Mouse (Mus musculus) hindbrain, postnatal 0 days (tissue): Measurements from ENCODE around the gene Stk19. TPM values are rescaled to one million over a fixed set of nuclear protein-coding genes. Genes with fewer than 3 reads are reported as not detected.
"Not testable (repeated sequence)": the region's sequence is repeated elsewhere in the genome, so short reads cannot be mapped to it uniquely, and the experiment has no call there.

ENCODE experiments used
- ATAC-seq: fragments of 200-750 bp; cut with Nextera tagmentation; 2 replicates; pipeline ENCODE4 v1.8.0; 2017; ENCODE audit warnings: mild to moderate bottlenecking, moderate TSS enrichment, moderate library complexity
- DNase-seq: peaks from one replicate; pipeline ENCODE4 v3.0.0-alpha.2; 2015; ENCODE audit warnings: low spot score
- H3K27ac ChIP-seq: fragments of 300-500 bp; sonication (generic); 2 replicates; pipeline ENCODE4 v1.5.1; 2014; ENCODE audit warnings: mild to moderate bottlenecking
- H3K27me3 ChIP-seq: fragments of 300-500 bp; sonication (generic); 2 replicates; pipeline ENCODE4 v1.6.1; 2014; ENCODE audit warnings: low read length, mixed read lengths; ENCODE audit not compliant: insufficient read depth
- H3K36me3 ChIP-seq: fragments of 300-500 bp; sonication (generic); 2 replicates; pipeline ENCODE4 v1.6.1; 2014; ENCODE audit warnings: low read length, mixed read lengths; ENCODE audit not compliant: insufficient read depth
- H3K4me1 ChIP-seq: fragments of 300-500 bp; sonication (generic); 2 replicates; pipeline ENCODE4 v1.6.1; 2014; ENCODE audit warnings: antibody characterized with exemption, low read length, mixed read lengths; ENCODE audit not compliant: insufficient read depth
- H3K4me2 ChIP-seq: fragments of 300-500 bp; sonication (generic); 2 replicates; pipeline ENCODE4 v1.6.1; 2014; ENCODE audit warnings: low read depth, mild to moderate bottlenecking, low read length, moderate library complexity, mixed read lengths
- H3K4me3 ChIP-seq: fragments of 300-500 bp; sonication (generic); 2 replicates; pipeline ENCODE4 v1.5.1; 2014; ENCODE audit warnings: low read length
- H3K9ac ChIP-seq: fragments of 300-500 bp; sonication (generic); replicated peaks from 2 replicates; pipeline ENCODE4 v1.6.1; 2014; ENCODE audit warnings: mild to moderate bottlenecking, low read length, moderate library complexity, mixed read lengths
- H3K9me3 ChIP-seq: fragments of 300-500 bp; sonication (generic); 2 replicates; pipeline ENCODE4 v1.6.1; 2016; ENCODE audit warnings: low read length, mixed read lengths
- CTCF ChIP-seq: IDR thresholded peaks from 2 replicates; pipeline ENCODE4 v1.5.1; 2016; ENCODE audit warnings: antibody characterized with exemption, control low read depth, low read depth
- WGBS: fragments of 180-500 bp; shearing (Covaris S2); extraction: QIAGEN DNeasy Blood & Tissue Kit; methylation state at CpG from one replicate; pipeline ENCODE4 v1.1.7; 2014; 5-methylcytosine and 5-hydroxymethylcytosine counted together
- polyA plus RNA-seq: library from polyadenylated mRNA; unstranded; fragments of >200 nt; fragmentation: Nextera tagmentation; extraction: Ambion mirVana; gene quantifications from 2 replicates; pipeline ENCODE4 v1.2.1, GENCODE M21; 2015
- total RNA-seq: library from RNA; depleted of rRNA; stranded (reverse); fragments of >200 nt; gene quantifications from 2 replicates; pipeline ENCODE4 v1.2.3, GENCODE M21; 2014

Gene Stk19
- total and polyA plus RNA-seq, 2 experiments from 2014 or later = 29.6 to 46.5 TPM

GRCm38 (mm10) chr17:34804871-34805562, 31.7 kb downstream of the Stk19 start:
- no peaks in the 10 kb centered on the region for H3K9me3 ChIP-seq
- no peaks in the 10 kb centered on the region for H3K27me3 ChIP-seq
- H3K4me2 ChIP-seq = no peak overlapping the region
- ATAC-seq = no peak
- no peaks in the 10 kb centered on the region for H3K4me1 ChIP-seq
- 74% methylated on average over 6 of the region's 6 CpGs for WGBS
- no peak overlapping the region for H3K27ac ChIP-seq
- peak; percentile 38 for TF ChIP-seq CTCF
- DNase-seq = no peak
- no peaks in the 10 kb centered on the region for H3K36me3 ChIP-seq
- H3K4me3 ChIP-seq = no peak overlapping the region
- H3K9ac ChIP-seq = no peak overlapping the region

- H3K4me2 ChIP-seq, H3K27me3 ChIP-seq, H3K4me3 ChIP-seq, H3K36me3 ChIP-seq, DNase-seq, H3K9me3 ChIP-seq, H3K27ac ChIP-seq, H3K9ac ChIP-seq, ATAC-seq, H3K4me1 ChIP-seq: not testable (repeated sequence)
- 90% methylated on average over 2 of the region's 6 CpGs for WGBS
Observed at GRCm38 (mm10) chr17:34804301-34804700, 32.4 kb downstream of the Stk19 start, which contains the start of gene Cyp21a1. Gene Cyp21a1, minus strand, starts transcription at chr17:34804561.

- ATAC-seq, H3K27me3 ChIP-seq, H3K9ac ChIP-seq, H3K9me3 ChIP-seq, H3K4me3 ChIP-seq, H3K4me2 ChIP-seq, H3K4me1 ChIP-seq, DNase-seq, H3K27ac ChIP-seq, H3K36me3 ChIP-seq: not testable (repeated sequence)
- WGBS = 91% methylated on average over 5 of the region's 6 CpGs
Observed at GRCm38 (mm10) chr17:34803367-34803766, 33.4 kb downstream of the Stk19 start.

- H3K27me3 ChIP-seq, ATAC-seq, H3K4me1 ChIP-seq, H3K4me3 ChIP-seq, H3K9me3 ChIP-seq, DNase-seq, H3K36me3 ChIP-seq, H3K27ac ChIP-seq, H3K9ac ChIP-seq, H3K4me2 ChIP-seq: not testable (repeated sequence)
- 85% methylated on average over 9 of the region's 9 CpGs for WGBS
Observed at GRCm38 (mm10) chr17:34802756-34803155, 34.0 kb downstream of the Stk19 start.

- H3K9me3 ChIP-seq, H3K4me1 ChIP-seq, H3K27ac ChIP-seq, H3K27me3 ChIP-seq, H3K9ac ChIP-seq, H3K4me2 ChIP-seq, H3K36me3 ChIP-seq, ATAC-seq, DNase-seq, H3K4me3 ChIP-seq: not testable (repeated sequence)
- WGBS = 90% methylated on average over 16 of the region's 16 CpGs
Observed at GRCm38 (mm10) chr17:34800781-34801305, 35.9 kb downstream of the Stk19 start.

- 90% methylated on average over 4 of the region's 4 CpGs for WGBS
- ATAC-seq (no peak), DNase-seq (no peak)
- no peaks in the 10 kb centered on the region for H3K4me1 ChIP-seq
- H3K36me3 ChIP-seq = no peaks in the 10 kb centered on the region
- no peak overlapping the region for H3K4me2 ChIP-seq
- no peaks in the 10 kb centered on the region for H3K9me3 ChIP-seq
- H3K27me3 ChIP-seq = no peaks in the 10 kb centered on the region
- H3K4me3 ChIP-seq = no peak overlapping the region
- no peak overlapping the region for H3K9ac ChIP-seq
- TF ChIP-seq CTCF = no peak
- no peak overlapping the region for H3K27ac ChIP-seq
Observed at GRCm38 (mm10) chr17:34799531-34799925, 37.2 kb downstream of the Stk19 start.

GRCm38 (mm10) chr17:34798866-34799530, 37.7 kb downstream of the Stk19 start:
- no peak for DNase-seq

GRCm38 (mm10) chr17:34798071-34798470, 38.7 kb downstream of the Stk19 start:
- not testable (repeated sequence) for DNase-seq, H3K9ac ChIP-seq, H3K4me1 ChIP-seq, H3K27me3 ChIP-seq, H3K36me3 ChIP-seq, H3K4me2 ChIP-seq, H3K9me3 ChIP-seq, H3K4me3 ChIP-seq, H3K27ac ChIP-seq, ATAC-seq
- WGBS = 88% methylated on average over 7 of the region's 7 CpGs

More at GRCm38 (mm10) chr17:34798866-34799530, 37.7 kb downstream of the Stk19 start:
- no peak for ATAC-seq
- TF ChIP-seq CTCF = no peak
- Histone ChIP-seq H3K9ac (no peak overlapping the region), H3K27me3 (no peaks in the 10 kb centered on the region), H3K9me3 (no peaks in the 10 kb centered on the region), H3K27ac (no peak overlapping the region), H3K36me3 (no peaks in the 10 kb centered on the region), H3K4me1 (no peaks in the 10 kb centered on the region), H3K4me2 (no peak overlapping the region), H3K4me3 (no peak overlapping the region)
- WGBS = 92% methylated on average over 13 of the region's 17 CpGs

GRCm38 (mm10) chr17:34797211-34797995, 39.3 kb downstream of the Stk19 start:
- WGBS = 87% methylated on average over 10 of the region's 10 CpGs
- H3K36me3 ChIP-seq, DNase-seq, ATAC-seq, H3K4me2 ChIP-seq, H3K4me1 ChIP-seq, H3K27me3 ChIP-seq, H3K27ac ChIP-seq, H3K9me3 ChIP-seq, H3K9ac ChIP-seq, H3K4me3 ChIP-seq: not testable (repeated sequence)
